Mouse (Mus musculus): ENCODE measurements around the gene Ssr1.

DNA sequence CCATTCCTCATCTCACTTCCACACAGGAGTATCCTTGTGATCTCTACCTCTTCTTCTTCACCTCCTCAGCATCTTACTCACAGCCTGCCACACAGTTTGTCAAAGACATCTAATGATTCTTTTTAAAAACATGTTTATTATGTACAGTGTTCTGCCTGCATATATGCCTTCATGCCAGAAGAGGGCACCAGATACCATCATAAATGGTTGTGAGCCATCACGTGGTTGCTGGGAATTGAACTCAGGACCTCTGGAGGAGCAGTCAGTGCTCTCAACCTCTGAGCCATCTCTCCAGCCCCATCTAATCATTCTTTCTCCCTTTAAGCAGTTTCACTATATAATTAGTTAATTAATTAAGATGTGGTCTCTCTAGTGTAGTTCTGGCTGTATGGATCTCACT lies 8.4 kb upstream of the Ssr1 start:
- TF ChIP-seq CTCF (IDR thresholded peaks at IDR 0.05; ENCODE audit: low read depth): peak; percentile 42; the same call in 1 of the 2 replicates
- no peak for TF ChIP-seq EP300 (optimal IDR thresholded peaks at IDR 0.05)
